Mouse (Mus musculus) forebrain, postnatal 0 days (tissue): ENCODE results near the gene Rgs2. TPM values are rescaled to one million over a fixed set of nuclear protein-coding genes. Genes with fewer than 3 reads are reported as not detected.

Experiments used
- ATAC-seq: fragments of 200-750 bp; cut with Nextera tagmentation; 2 replicates; pipeline ENCODE4 v1.8.0; 2017; ENCODE audit warnings: mild to moderate bottlenecking, moderate library complexity
- DNase-seq: peaks from one replicate; pipeline ENCODE4 v3.0.0-alpha.2; 2015
- H3K27ac ChIP-seq: fragments of 300-500 bp; sonication (generic); 2 replicates; pipeline ENCODE4 v1.5.1; 2014; ENCODE audit warnings: low read depth, mild to moderate bottlenecking, antibody characterized with exemption, low read length, moderate library complexity, mixed read lengths
- H3K27me3 ChIP-seq: fragments of 300-500 bp; sonication (generic); 2 replicates; pipeline ENCODE4 v1.6.1; 2014; ENCODE audit warnings: mild to moderate bottlenecking, low read length, mixed read lengths; ENCODE audit not compliant: insufficient read depth
- H3K36me3 ChIP-seq: fragments of 300-500 bp; sonication (generic); 2 replicates; pipeline ENCODE4 v1.6.1; 2014; ENCODE audit warnings: mild to moderate bottlenecking, moderate library complexity; ENCODE audit not compliant: insufficient read depth
- H3K4me1 ChIP-seq: fragments of 300-500 bp; sonication (generic); 2 replicates; pipeline ENCODE4 v1.6.1; 2014; ENCODE audit warnings: antibody characterized with exemption; ENCODE audit not compliant: insufficient read depth
- H3K4me2 ChIP-seq: fragments of 300-500 bp; sonication (generic); 2 replicates; pipeline ENCODE4 v1.6.1; 2014; ENCODE audit warnings: low read depth, mild to moderate bottlenecking, moderate library complexity
- H3K4me3 ChIP-seq: fragments of 300-500 bp; sonication (generic); 2 replicates; pipeline ENCODE4 v1.5.1; 2014; ENCODE audit warnings: low read depth, low read length, mixed read lengths
- H3K9ac ChIP-seq: fragments of 300-500 bp; sonication (generic); 2 replicates; pipeline ENCODE4 v1.6.1; 2014; ENCODE audit warnings: mild to moderate bottlenecking
- H3K9me3 ChIP-seq: fragments of 300-500 bp; sonication (generic); 2 replicates; pipeline ENCODE4 v1.6.1; 2016; ENCODE audit warnings: low read length
- CTCF ChIP-seq: sonication (generic); IDR thresholded peaks from 2 replicates; pipeline ENCODE4 v1.5.1; 2016; ENCODE audit warnings: antibody characterized with exemption, control low read depth, low read depth
- WGBS: fragments of 180-500 bp; shearing (Covaris S2); extraction: QIAGEN DNeasy Blood & Tissue Kit; methylation state at CpG from one replicate; pipeline ENCODE4 v1.1.7; 2014; 5-methylcytosine and 5-hydroxymethylcytosine counted together
- polyA plus RNA-seq: library from polyadenylated mRNA; unstranded; fragments of >200 nt; fragmentation: Nextera tagmentation; extraction: Ambion mirVana; gene quantifications from 2 replicates; pipeline ENCODE4 v1.2.1, GENCODE M21; 2015
- total RNA-seq: library from RNA; depleted of rRNA; stranded (reverse); fragments of >200 nt; gene quantifications from 2 replicates; pipeline ENCODE4 v1.2.3, GENCODE M21; 2014; rRNA removed

Gene Rgs2
- total and polyA plus RNA-seq, 2 experiments from 2014 or later = 45.1 to 85.9 TPM

DNA sequence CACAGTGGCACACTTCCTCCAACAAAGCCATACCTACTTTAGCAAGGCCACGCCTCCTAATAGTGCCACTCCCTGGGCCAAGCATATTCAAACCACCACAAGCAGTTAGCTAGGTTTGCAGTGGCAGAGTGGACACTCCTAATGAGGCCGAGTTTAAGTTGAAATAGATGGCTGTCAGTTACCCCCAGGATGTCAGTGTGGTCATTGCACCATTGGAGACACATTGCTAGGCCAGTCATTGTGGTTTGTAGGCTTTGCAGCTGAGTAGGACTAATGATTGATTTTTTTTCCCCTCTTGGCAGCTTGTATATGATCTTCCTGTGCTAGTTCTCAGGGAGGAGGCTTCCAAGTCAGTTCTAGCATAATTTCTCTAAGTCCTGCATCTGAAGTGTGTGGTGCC is 43.6 kb downstream of the Rgs2 start:
- Histone ChIP-seq H3K4me1 (no peaks in the 10 kb centered on the region), H3K4me3 (no peak overlapping the region), H3K36me3 (no peaks in the 10 kb centered on the region), H3K27me3 (no peaks in the 10 kb centered on the region), H3K27ac (no peak overlapping the region), H3K4me2 (no peak overlapping the region), H3K9me3 (no peaks in the 10 kb centered on the region), H3K9ac (no peak overlapping the region)
- TF ChIP-seq CTCF = no peak
- DNase-seq (no peak), ATAC-seq (no peak)
- WGBS = 90% methylated on average over 2 of the region's 2 CpGs

GRCm38 (mm10) chr1:143956090-143956489 is 47.9 kb downstream of the Rgs2 start:
- 81% methylated on average over 1 of the region's 1 CpGs for WGBS
- H3K4me2 ChIP-seq = no peak overlapping the region
- H3K9ac ChIP-seq = no peak overlapping the region
- TF ChIP-seq CTCF = no peak
- no peaks in the 10 kb centered on the region for H3K9me3 ChIP-seq
- no peak overlapping the region for H3K27ac ChIP-seq
- ATAC-seq (no peak), DNase-seq (no peak)
- H3K4me3 ChIP-seq = no peak overlapping the region
- no peaks in the 10 kb centered on the region for H3K27me3 ChIP-seq
- H3K36me3 ChIP-seq = no peaks in the 10 kb centered on the region
- no peaks in the 10 kb centered on the region for H3K4me1 ChIP-seq

DNA sequence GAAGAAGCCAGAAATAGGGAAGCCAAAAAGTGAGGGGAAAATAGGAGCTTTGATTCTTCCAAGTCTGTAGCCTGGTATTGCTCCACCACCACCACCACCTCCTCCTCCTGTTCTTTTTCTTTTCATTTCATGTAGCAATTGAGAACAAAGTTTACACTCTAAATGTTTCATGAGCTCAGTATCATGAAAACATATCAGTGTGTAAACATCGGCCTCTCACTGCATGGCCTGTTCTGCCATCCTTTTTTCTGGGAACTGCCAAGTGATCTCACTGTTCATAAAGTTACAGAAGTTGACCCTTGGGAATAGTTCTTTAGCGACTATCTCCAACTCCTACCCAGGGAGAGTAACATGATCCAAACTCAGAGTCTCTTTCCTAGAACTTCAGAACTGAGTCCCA is 51.1 kb downstream of the Rgs2 start:
- H3K27ac ChIP-seq = no peak overlapping the region
- no peaks in the 10 kb centered on the region for H3K36me3 ChIP-seq
- no peaks in the 10 kb centered on the region for H3K9me3 ChIP-seq
- no peak for DNase-seq
- H3K9ac ChIP-seq = no peak overlapping the region
- 86% methylated on average over 2 of the region's 2 CpGs for WGBS
- H3K27me3 ChIP-seq = no peaks in the 10 kb centered on the region
- no peak overlapping the region for H3K4me3 ChIP-seq
- no peaks in the 10 kb centered on the region for H3K4me1 ChIP-seq
- no peak for ATAC-seq
- no peak overlapping the region for H3K4me2 ChIP-seq
- TF ChIP-seq CTCF = no peak

Other genes starting within 250 kb of the Rgs2 start
- gene Trove2, start 227.1 kb downstream of the Rgs2 start, total RNA-seq = 58.9 and 59.6 TPM in 2 replicates
- 22.3 and 31.4 TPM in 2 replicates for gene Trove2, start 227.1 kb downstream of the Rgs2 start, polyA plus RNA-seq
- 17.2 and 18.0 TPM in 2 replicates for gene Uchl5, start 226.9 kb downstream of the Rgs2 start, total RNA-seq
- 61.7 and 66.8 TPM in 2 replicates for gene Uchl5, start 226.9 kb downstream of the Rgs2 start, polyA plus RNA-seq
- gene Rgs13, start 173.2 kb upstream of the Rgs2 start, total RNA-seq = 0.62 and 1.5 TPM in 2 replicates
- 0.98 and 1.3 TPM in 2 replicates for gene Rgs13, start 173.2 kb upstream of the Rgs2 start, polyA plus RNA-seq
- not detected in 2 replicates for gene Rgs1, start 245.1 kb upstream of the Rgs2 start, total RNA-seq
- not detected in 2 replicates for gene Rgs1, start 245.1 kb upstream of the Rgs2 start, polyA plus RNA-seq